Mouse (Mus musculus) thymus, postnatal 10 days (tissue): ENCODE data around the gene Atp5mpl.

Experiments
- DNase-seq, 2 experiments: peaks; one replicate each; pipeline ENCODE4 v3.0.0; 2021; ENCODE audit warnings: low spot score in 2 of 2

The Atp5mpl gene

DNA sequence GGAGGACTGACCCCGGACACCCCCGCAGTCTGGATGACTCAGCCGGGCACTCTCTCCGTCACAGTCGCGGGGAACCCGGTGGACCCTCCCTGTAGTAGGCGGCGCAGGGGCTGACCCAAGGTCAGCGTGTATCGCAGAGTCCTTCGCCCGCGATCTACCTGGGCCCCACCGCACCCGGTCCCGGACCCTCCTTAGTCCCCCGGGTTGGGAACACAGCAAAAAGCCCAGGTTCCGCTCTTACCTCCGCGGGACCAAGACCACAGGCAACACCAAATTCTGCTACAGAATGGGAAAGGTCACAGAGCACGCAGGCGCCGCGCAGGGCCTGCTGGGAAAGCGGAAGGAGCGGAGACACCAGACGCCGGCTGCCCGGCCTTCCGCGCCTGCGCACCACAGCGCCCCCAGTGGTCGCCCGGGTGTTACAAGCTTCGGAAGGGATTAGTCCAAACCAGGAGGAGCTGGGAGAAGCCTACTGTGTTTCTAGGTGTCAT lies at the start of gene Atp5mpl:
Gene Atp5mpl, minus strand, starts transcription at position 295 of the 491 bp plus-strand sequence.
- peak; percentile 87 to 98 for DNase-seq

GRCm38 (mm10) chr12:112016346-112016745 lies 49.6 kb upstream of the Atp5mpl start:
- DNase-seq, result no peak

GRCm38 (mm10) chr12:112013271-112013801 lies 46.6 kb upstream of the Atp5mpl start:
- no peak for DNase-seq

- DNase-seq, result no peak
Measured at GRCm38 (mm10) chr12:112012511-112013270, 45.9 kb upstream of the Atp5mpl start.

DNA sequence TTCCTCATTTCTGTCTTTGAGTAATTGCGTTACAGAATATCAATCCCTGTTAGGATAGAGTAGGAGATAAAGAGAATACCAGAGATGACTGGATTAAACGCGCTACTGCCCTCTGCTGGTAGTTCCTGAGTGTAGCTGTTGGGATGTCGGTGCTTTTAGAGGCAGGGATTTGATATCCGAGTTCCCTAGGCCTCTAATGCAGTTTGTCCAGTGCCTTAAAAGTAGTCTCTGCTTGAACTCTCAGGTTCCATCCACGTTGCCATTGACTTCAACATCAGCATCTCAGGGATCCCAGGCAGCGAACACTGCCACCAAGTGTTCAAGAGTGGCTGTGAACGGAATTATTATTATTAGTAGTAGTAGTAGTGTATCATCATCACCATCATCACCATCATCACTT lies 34.4 kb upstream of the Atp5mpl start:
- peak; percentile 12 to 62 for DNase-seq

- DNase-seq, result no peak
Measured at GRCm38 (mm10) chr12:111999735-112000134, 33.0 kb upstream of the Atp5mpl start.

DNA sequence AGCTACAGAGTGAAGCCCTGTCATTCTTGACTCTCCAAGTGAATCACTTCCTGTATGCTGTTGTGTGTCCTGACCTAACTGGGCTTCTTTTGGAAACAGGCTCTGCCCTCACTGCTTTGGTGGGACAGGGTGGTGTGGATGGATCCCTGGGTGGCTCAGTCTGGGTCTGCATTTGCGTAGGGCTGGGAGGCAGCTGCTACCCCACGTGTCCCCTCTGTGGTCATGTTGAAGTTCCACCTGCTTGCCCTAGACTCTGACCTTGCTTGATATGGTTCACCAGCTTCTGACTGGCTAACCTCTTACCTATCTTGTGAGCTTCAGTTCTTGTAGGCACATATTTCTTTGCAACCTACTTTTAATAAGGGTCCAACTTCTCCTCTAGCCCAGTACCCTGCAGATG lies 28.4 kb upstream of the Atp5mpl start:
- DNase-seq, result no peak

GRCm38 (mm10) chr12:111992626-111993025 lies 25.8 kb upstream of the Atp5mpl start:
- DNase-seq, result no peak

DNA sequence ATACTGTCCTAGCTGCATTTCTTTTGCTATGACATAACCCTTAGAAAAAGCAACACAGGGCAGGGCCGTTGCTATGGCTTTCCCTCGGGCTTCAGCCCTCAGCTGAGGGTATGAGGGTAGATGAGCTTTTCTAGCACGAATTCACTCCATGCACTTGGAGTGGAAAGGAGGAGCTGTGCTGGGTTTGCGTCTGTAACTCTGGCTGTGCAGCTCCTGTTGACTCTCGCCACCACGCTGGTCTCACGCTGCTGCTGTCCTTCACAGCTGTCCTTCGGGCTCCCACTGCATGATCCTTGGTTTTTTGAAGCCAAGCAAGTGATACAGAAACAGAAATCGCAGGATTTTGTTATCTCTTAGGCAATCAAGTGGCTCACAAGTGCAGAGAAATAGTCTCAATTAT lies 20.0 kb upstream of the Atp5mpl start:
- DNase-seq, result no peak

GRCm38 (mm10) chr12:111983165-111983564 lies 16.4 kb upstream of the Atp5mpl start:
- no peak for DNase-seq

- DNase-seq, result no peak
Measured at GRCm38 (mm10) chr12:111981831-111982230, 15.1 kb upstream of the Atp5mpl start.

DNA sequence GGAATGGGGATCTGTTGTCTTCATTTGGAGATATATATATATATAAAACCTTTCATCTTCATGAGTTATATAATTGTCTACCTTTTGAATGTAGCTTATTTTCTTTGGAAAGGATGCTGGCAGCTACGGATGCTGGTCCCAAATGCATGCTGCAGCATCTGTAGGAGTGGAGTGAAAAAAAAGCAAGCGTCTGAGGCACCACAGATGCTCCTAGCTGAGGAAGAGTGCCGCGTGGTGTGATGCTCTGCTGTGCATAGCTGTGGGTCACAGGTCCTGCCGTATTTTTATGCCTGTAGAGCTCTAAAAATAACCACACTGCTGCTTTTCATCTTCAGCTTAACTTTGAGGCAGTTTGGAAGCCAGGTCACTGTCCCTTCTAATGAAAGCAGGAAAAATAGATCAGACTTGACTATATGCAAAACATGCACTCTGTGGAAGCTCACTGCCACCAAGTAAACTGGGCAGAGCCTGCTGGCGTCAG lies 14.2 kb upstream of the Atp5mpl start, which contains the start of gene Rd3l:
Gene Rd3l, minus strand, starts transcription at position 431 of the 481 bp plus-strand sequence.
- DNase-seq, result no peak

- DNase-seq, result no peak
Measured at GRCm38 (mm10) chr12:111978274-111978673, 11.5 kb upstream of the Atp5mpl start.

DNA sequence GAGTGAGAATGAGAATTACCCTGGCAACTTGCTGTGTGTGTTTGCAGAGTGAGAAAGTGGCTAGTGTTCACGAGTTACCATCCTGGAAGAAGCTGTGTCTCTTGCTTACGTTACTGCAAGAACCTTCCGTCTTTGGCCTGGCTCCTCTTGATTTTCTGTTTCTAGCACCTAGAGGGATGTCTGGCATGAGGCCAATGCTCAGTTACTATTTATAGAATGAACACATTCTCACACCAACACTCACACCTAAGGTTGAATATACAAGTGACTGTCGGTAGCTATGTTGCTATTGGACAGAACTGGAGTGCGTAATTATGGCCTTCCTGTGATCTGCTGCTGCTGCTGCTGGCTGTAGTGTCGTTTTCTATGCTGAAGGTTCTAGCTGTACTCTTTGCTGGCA lies 10.4 kb upstream of the Atp5mpl start:
- no peak for DNase-seq

DNA sequence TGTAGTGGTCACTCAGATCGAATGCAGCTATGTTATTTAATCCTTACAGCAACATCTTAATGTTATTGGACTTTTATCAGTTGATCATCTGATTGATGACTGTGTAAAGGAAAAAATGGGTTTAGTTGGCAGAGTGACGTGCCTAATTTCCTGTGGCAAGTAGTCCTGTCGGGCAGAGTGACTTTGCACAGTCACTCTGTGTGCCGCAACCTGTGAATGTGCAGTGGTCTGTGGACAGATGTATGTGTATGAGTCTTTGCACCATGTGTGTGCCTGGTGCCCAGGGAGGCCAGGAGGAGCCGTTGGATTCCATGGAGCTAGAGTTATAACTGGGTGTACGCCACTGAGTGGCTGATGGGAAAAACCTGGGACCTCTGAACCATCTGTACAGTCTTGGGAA lies 7.8 kb upstream of the Atp5mpl start:
- no peak for DNase-seq

- no peak for DNase-seq
Measured at GRCm38 (mm10) chr12:111972504-111972903, 5.7 kb upstream of the Atp5mpl start.

DNA sequence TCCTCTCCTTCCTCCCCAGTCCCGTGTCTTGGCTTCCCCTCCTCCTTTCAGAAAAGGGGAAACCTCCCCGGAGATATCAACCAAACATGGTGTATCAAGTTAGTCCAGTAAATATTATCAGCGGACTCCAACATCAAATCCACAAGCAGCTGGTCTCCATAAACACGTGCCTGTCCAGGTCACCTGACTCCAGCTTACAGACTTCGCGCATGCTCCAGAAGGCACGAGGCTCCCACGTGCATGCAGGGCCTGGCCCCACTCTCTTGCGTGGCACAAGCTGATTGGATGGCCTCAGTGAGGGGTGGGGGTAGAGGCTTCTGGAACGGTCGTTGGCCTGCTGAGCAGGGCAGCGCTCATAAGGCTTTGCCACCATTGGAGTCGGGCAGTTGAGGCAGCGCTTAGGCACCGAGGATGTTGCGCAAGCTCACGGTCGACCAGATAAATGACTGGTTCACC lies 4.5 kb upstream of the Atp5mpl start, which contains the start of gene Tdrd9:
Gene Tdrd9, plus strand, starts transcription at position 329 of the 456 bp plus-strand sequence.
- DNase-seq, result no peak

GRCm38 (mm10) chr12:111970085-111970484 lies 3.3 kb upstream of the Atp5mpl start:
- DNase-seq, result no peak

DNA sequence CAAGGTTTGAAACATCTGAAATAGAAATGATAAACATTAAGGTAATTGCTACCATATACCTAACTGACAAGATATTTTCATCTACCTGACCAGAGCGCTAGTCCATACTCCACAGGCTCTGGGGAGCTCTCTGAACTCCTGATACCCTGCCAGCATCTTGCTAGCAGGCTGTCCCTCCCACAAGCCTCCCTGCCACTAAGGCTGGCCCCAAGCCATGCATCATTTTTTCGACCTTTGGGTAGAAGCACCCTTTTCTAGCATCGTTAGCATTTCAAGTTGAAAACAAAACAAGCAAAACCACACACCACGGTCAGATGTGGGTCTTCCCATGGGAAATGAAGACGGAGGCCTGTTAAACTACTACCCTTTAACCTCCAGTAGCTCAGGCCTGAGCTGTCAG lies 3.4 kb downstream of the Atp5mpl start:
- no peak for DNase-seq

DNA sequence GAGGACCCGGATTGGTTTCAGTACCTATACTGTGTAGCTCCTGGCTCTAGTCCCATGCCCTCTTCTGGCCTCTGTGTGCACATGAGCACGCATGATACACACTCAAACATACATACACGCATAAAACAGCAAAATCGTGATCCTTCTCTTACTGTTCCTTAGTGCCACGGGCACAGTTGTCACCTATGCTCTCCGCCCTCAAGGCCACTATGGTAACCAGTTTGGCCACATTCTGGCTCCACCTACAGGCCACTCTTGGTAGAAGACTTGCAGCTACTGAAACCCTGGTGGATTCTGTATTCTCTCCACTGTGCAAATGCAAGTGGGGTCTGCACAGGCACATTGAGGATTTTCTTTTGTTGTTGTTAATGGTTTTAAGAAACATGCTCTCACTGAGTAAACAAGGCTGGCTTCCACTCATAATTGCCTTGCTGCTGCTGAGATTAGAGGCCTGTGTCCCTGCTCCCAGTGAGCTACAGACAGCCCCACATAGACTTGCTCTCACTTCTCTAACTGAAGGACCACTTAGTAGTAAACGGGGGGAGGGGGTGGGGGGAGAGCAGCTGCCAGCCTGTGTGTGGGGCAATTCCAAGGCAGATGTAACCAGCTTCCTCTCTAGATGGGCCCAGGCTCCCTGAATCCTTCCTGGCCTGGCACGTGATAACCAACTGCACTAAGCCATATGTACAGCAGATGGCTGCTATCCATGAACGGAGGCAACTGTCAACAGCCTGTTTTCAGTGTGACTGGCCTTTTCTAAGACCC lies 8.5 kb downstream of the Atp5mpl start:
- peak; percentile 38 to 71 for DNase-seq

DNA sequence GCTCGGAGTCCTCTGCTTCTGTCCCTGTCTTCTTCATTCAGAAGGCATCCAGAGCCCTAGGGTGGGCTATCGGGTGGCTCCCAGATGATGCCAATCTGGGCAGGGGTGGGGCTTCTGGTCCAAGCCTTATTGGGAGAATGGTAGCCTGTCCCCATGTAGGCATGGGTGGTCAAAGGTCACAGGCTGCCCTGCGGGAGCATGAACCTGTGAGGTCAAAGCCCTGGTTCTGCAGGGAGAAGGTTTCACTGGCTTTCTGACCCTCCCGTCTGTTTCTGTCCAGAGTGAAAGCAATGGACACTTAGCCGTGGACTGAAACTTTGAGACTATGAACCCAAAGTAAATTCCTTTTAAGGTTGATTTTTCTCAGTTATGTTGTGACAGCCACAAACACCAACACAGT lies 10.6 kb downstream of the Atp5mpl start:
- no peak for DNase-seq

GRCm38 (mm10) chr12:111951701-111952100 lies 15.1 kb downstream of the Atp5mpl start:
- DNase-seq, result no peak
